Mouse (Mus musculus) megakaryocyte, embryonic 14.5 days (primary cell): ENCODE results near the gene Smok3a.

Source experiments
- FLI1 ChIP-seq: IDR thresholded peaks from 2 replicates; pipeline ENCODE4 v1.6.1; 2012; ENCODE audit warnings: low read length, inconsistent platforms, mixed read lengths
- GATA1 ChIP-seq: IDR thresholded peaks from 3 replicates; pipeline ENCODE4 v1.6.1; 2012; ENCODE audit warnings: mixed read lengths, low read length, inconsistent platforms, borderline replicate concordance

- TF ChIP-seq FLI1 (no peak), GATA1 (no peak)
Measured at GRCm38 (mm10) chr5:137977291-137977690, 43.8 kb upstream of the Smok3a start.
